Comparison of ENCODE assay signal across 15 mouse cellular contexts in genomic region chr19:7140373-7140772, GRCm38 (mm10). TPM values are rescaled to one million over a fixed set of nuclear protein-coding genes. Genes with fewer than 3 reads are reported as not detected.
DNase-seq lines count a peak whose midpoint lies in the region; ATAC-seq lines count a peak whose summit lies in the region.
"Had no signal": no experiment of that assay in that cellular context is flagged by ENCODE, and none has a peak within 500 bp of the region (broad histone marks: within the 10 kb centered on the region; RNA-seq: fewer than 3 reads in every experiment).

No protein-coding gene starts in this region.

- ATAC-seq in kidney, embryonic 16.5 days (ENCODE audit: low FRiP score, low TSS enrichment), result no peak
- ATAC-seq in embryonic facial prominence, embryonic 14.5 days (ENCODE audit: low read depth), result no peak
- ATAC-seq in midbrain, embryonic 15.5 days (replicated peaks), result no peak
- ATAC-seq in kidney, embryonic 15.5 days (replicated peaks; ENCODE audit: low FRiP score), result no peak

- H3K36me3 ChIP-seq in kidney, embryonic 16.5 days (ENCODE audit: insufficient read depth, low read length), result no peaks in the 10 kb centered on the region
- H3K36me3 ChIP-seq in embryonic facial prominence, embryonic 14.5 days (ENCODE audit: control insufficient read depth, insufficient read depth, low read length), result no peaks in the 10 kb centered on the region
- no peaks in the 10 kb centered on the region for H3K36me3 ChIP-seq in hindbrain, embryonic 10.5 days
- no peaks in the 10 kb centered on the region for H3K36me3 ChIP-seq in midbrain, embryonic 15.5 days (replicated peaks)
- H3K36me3 ChIP-seq in kidney, embryonic 15.5 days, result no peaks in the 10 kb centered on the region
- H3K36me3 ChIP-seq: heart, embryonic 15.5 days had no signal

- intact Hi-C loops in heart, postnatal 25 days (cut with DNase I), result no loop called here

- peak overlapping the region; percentile 18; the same call in 1 of the 2 replicates for H3K9ac ChIP-seq in kidney, embryonic 16.5 days (replicated peaks; ENCODE audit: low read length)
- H3K9ac ChIP-seq in embryonic facial prominence, embryonic 14.5 days (ENCODE audit: low read depth, low read length), result 0 out of 2 replicates have a peak overlapping the region, but pooled peaks have one; percentile 25
- H3K9ac ChIP-seq in midbrain, embryonic 15.5 days, result no peak overlapping the region
- no peak overlapping the region for H3K9ac ChIP-seq in kidney, embryonic 15.5 days
- H3K9ac ChIP-seq: heart, embryonic 15.5 days had no signal

- peaks cover 26% of the 10 kb centered on the region for H3K27me3 ChIP-seq in kidney, embryonic 16.5 days (ENCODE audit: insufficient read depth, low read length)
- H3K27me3 ChIP-seq in embryonic facial prominence, embryonic 14.5 days (replicated peaks; ENCODE audit: control insufficient read depth, insufficient read depth, low read length), result no peaks in the 10 kb centered on the region
- H3K27me3 ChIP-seq in hindbrain, embryonic 10.5 days (ENCODE audit: insufficient read depth, poor library complexity, severe bottlenecking), result peaks cover 93% of the 10 kb centered on the region
- H3K27me3 ChIP-seq in midbrain, embryonic 15.5 days (replicated peaks), result no peaks in the 10 kb centered on the region; the same call in 1 of the 2 replicates
- peaks cover 79% of the 10 kb centered on the region for H3K27me3 ChIP-seq in kidney, embryonic 15.5 days

- H3K27ac ChIP-seq in kidney, embryonic 16.5 days (ENCODE audit: low read length), result no peak overlapping the region
- H3K27ac ChIP-seq in embryonic facial prominence, embryonic 14.5 days (replicated peaks; ENCODE audit: low read depth, low read length), result peak overlapping the region; percentile 29
- H3K27ac ChIP-seq in hindbrain, embryonic 10.5 days, result peak overlapping the region; percentile 78
- peak overlapping the region; percentile 68 for H3K27ac ChIP-seq in midbrain, embryonic 15.5 days
- H3K27ac ChIP-seq in kidney, embryonic 15.5 days, result no peak overlapping the region

- no peak overlapping the region for H3K4me2 ChIP-seq in kidney, embryonic 16.5 days (replicated peaks; ENCODE audit: low read depth, low read length)
- no peak overlapping the region for H3K4me2 ChIP-seq in embryonic facial prominence, embryonic 14.5 days (ENCODE audit: low read depth, low read length)
- no peak overlapping the region for H3K4me2 ChIP-seq in midbrain, embryonic 15.5 days
- H3K4me2 ChIP-seq in kidney, embryonic 15.5 days, result no peak overlapping the region
- H3K4me2 ChIP-seq: heart, embryonic 15.5 days; liver, embryonic 11.5 days had no signal

- H3K4me3 ChIP-seq in kidney, embryonic 16.5 days (ENCODE audit: low read length), result no peak overlapping the region
- H3K4me3 ChIP-seq in embryonic facial prominence, embryonic 14.5 days (ENCODE audit: low read depth, low read length), result no peak overlapping the region
- no peak overlapping the region for H3K4me3 ChIP-seq in hindbrain, embryonic 10.5 days
- no peak overlapping the region for H3K4me3 ChIP-seq in midbrain, embryonic 15.5 days
- no peak overlapping the region for H3K4me3 ChIP-seq in kidney, embryonic 15.5 days (replicated peaks)
- H3K4me3 ChIP-seq: erythroblast, embryonic 14.5 days; heart, embryonic 15.5 days had no signal

- peaks cover 77% of the 10 kb centered on the region for H3K4me1 ChIP-seq in kidney, embryonic 16.5 days (ENCODE audit: insufficient read depth, low read length)
- peaks cover 75% of the 10 kb centered on the region for H3K4me1 ChIP-seq in embryonic facial prominence, embryonic 14.5 days (ENCODE audit: control insufficient read depth, insufficient read depth, low read length)
- H3K4me1 ChIP-seq in hindbrain, embryonic 10.5 days (replicated peaks), result peaks cover 89% of the 10 kb centered on the region
- peaks cover 88% of the 10 kb centered on the region for H3K4me1 ChIP-seq in midbrain, embryonic 15.5 days
- H3K4me1 ChIP-seq in kidney, embryonic 15.5 days, result peaks cover 84% of the 10 kb centered on the region

- no peak for DNase-seq in kidney, postnatal 10 days
- DNase-seq in embryonic facial prominence, embryonic 14.5 days (ENCODE audit: low spot score), result no peak
- no peak for DNase-seq in hindbrain, embryonic 10.5 days (ENCODE audit: low spot score)
- no peak for DNase-seq in testis, postnatal 10 days (ENCODE audit: low spot score)
- DNase-seq in heart, postnatal 25 days (ENCODE audit: low spot score), result no peak
- DNase-seq: cerebellum, adult 11 months; thymus, postnatal 25 days had no signal

- 78% methylated on average over 6 of the region's 6 CpGs for WGBS in kidney, embryonic 16.5 days
- 48% methylated on average over 6 of the region's 6 CpGs for WGBS in embryonic facial prominence, embryonic 14.5 days
- 68% methylated on average over 6 of the region's 6 CpGs for WGBS in hindbrain, embryonic 10.5 days
- 20% methylated on average over 6 of the region's 6 CpGs for WGBS in midbrain, embryonic 15.5 days
- 73% methylated on average over 6 of the region's 6 CpGs for WGBS in kidney, embryonic 15.5 days

- no peaks in the 10 kb centered on the region for H3K9me3 ChIP-seq in kidney, embryonic 16.5 days (ENCODE audit: low read length)
- H3K9me3 ChIP-seq in embryonic facial prominence, embryonic 14.5 days (ENCODE audit: control insufficient read depth, low read length), result no peaks in the 10 kb centered on the region
- no peaks in the 10 kb centered on the region for H3K9me3 ChIP-seq in hindbrain, embryonic 10.5 days
- H3K9me3 ChIP-seq in midbrain, embryonic 15.5 days, result no peaks in the 10 kb centered on the region
- H3K9me3 ChIP-seq in kidney, embryonic 15.5 days (replicated peaks), result no peaks in the 10 kb centered on the region
- H3K9me3 ChIP-seq: heart, embryonic 15.5 days had no signal

RNA-seq across cellular contexts. Expression of gene Flrt1, which starts 34.8 kb away (rescaled TPM):
- 5.4 and 6.8 TPM in 2 replicates for polyA plus RNA-seq in kidney, embryonic 16.5 days (2015; fragmentation: Nextera tagmentation; extraction: Ambion mirVana)
- polyA plus RNA-seq in embryonic facial prominence, embryonic 14.5 days (2014; fragmentation: Nextera tagmentation; extraction: Ambion mirVana), result 10.4 and 10.5 TPM in 2 replicates
- 3.1 and 4.0 TPM in 2 replicates for polyA plus RNA-seq in hindbrain, embryonic 10.5 days (2016; fragmentation: Nextera tagmentation; extraction: Ambion mirVana)
- polyA plus RNA-seq in midbrain, embryonic 15.5 days (2015; fragmentation: Nextera tagmentation; extraction: Ambion mirVana), result 12.2 and 12.5 TPM in 2 replicates
- 4.4 and 5.0 TPM in 2 replicates for polyA plus RNA-seq in kidney, embryonic 15.5 days (2015; fragmentation: Nextera tagmentation; extraction: Ambion mirVana)
- 1 to 10 TPM; 1.1 to 1.4 TPM for total RNA-seq in heart, postnatal 25 days (2021)
- total RNA-seq: CH12.LX; megakaryocyte progenitor cell, adult 5-6 weeks had no signal
- polyA plus RNA-seq: erythroblast, embryonic 14.5 days had no signal

Comparison
In these comparisons a context has a peak if more than half of its experiments do, and no peak if none do; other contexts are left out.
1. H3K9ac ChIP-seq: peak in kidney, embryonic 16.5 days (single experiment) and embryonic facial prominence, embryonic 14.5 days (single experiment); none in midbrain, embryonic 15.5 days (single experiment) and kidney, embryonic 15.5 days (single experiment).
2. H3K27ac ChIP-seq: peak in embryonic facial prominence, embryonic 14.5 days (single experiment), hindbrain, embryonic 10.5 days (single experiment) and midbrain, embryonic 15.5 days (single experiment); none in kidney, embryonic 16.5 days (single experiment) and kidney, embryonic 15.5 days (single experiment).